Mouse (Mus musculus) lung, postnatal 25 days (tissue): ENCODE data around the gene Ifngr1.

Source experiments
- DNase-seq: peaks from one replicate; pipeline ENCODE4 v3.0.0; 2022; ENCODE audit warnings: low spot score

Gene Ifngr1

DNA sequence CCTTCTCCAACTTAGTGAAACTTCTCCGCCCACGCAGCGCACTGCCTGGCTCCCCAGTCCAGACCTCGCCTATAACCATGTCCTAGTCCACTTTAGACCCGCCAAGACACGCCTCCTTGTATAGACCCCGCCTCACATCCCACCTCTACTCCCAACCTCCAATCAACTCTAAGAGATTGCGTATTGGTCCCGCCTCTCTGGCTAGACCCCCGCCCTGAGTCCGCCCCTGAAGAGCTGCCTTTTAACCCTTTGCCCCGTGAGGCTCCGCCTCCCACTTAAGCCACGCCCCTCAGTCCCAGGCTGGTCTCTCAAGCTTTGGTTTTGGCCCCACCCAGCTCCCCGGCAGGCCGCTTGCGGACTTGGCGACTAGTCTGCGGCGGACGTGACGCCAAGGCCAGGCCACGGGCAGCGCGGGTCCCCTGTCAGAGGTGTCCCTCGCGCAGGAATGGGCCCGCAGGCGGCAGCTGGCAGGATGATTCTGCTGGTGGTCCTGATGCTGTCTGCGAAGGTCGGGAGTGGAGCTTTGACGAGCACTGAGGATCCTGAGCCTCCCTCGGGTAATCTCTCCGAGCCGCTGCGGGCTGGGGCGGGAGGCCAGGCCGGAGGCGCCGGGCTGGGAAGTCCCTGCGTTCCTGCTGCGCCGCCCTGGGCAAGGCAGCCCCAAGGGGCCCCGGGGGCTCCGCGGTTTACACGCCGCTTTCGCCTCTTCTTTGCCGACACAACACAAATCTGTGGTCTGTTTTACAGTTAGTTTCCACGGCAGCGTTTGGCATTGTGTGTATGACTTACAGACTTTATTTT is at the start of gene Ifngr1:
Gene Ifngr1, plus strand, starts transcription at position 309 of the 801 bp plus-strand sequence.
- DNase-seq, result peak; percentile 100

DNA sequence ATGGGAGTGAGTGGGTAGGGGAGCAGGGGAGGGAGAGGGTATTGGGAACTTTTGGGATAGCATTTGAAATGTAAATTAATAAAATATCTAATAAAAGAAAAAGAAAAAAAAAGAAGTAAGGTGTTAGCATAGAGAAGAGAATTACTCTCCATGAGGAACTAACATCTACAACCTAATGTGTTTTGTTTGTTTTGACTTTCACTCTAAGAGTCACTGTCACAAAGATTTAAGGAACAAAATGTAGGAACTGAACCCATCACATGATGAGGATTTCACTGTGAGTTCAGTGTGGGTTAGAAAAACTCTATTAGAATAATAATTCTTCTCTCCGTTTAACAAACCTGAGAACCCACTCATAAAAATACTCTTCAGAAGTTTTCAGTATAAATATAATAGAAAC is 44.9 kb upstream of the Ifngr1 start:
- DNase-seq, result no peak

- DNase-seq, result no peak
Measured at GRCm38 (mm10) chr10:19548016-19548415, 43.7 kb upstream of the Ifngr1 start.

GRCm38 (mm10) chr10:19548491-19548890 is 43.3 kb upstream of the Ifngr1 start:
- no peak for DNase-seq

- DNase-seq, result no peak
Measured at GRCm38 (mm10) chr10:19551585-19551984, 40.2 kb upstream of the Ifngr1 start.

GRCm38 (mm10) chr10:19553857-19554256 is 37.9 kb upstream of the Ifngr1 start:
- no peak for DNase-seq

- no peak for DNase-seq
Measured at GRCm38 (mm10) chr10:19557696-19558095, 34.1 kb upstream of the Ifngr1 start.

GRCm38 (mm10) chr10:19559565-19560165 is 32.1 kb upstream of the Ifngr1 start:
- DNase-seq, result no peak

DNA sequence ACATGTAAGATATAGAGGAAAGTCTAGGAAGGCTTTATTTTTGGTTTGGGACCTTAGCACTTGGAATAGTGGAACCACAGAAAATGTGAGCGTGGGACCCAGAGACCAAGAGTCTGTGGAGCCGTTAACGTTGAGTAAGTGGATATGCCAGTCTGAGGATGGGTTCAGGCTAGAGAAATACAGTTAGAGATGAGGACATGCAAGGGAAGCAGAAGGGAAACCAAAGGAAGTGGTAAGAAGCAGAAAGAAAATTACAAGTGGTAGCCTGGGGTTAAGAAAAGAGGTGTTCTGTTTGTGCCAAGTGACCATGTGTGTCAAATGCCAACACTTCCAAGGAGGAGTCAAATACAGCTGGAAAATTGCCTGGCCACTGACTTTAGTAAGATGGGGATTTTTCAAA is 29.2 kb upstream of the Ifngr1 start:
- no peak for DNase-seq

- peak; percentile 66 for DNase-seq
Measured at GRCm38 (mm10) chr10:19563443-19563861, 28.3 kb upstream of the Ifngr1 start.

GRCm38 (mm10) chr10:19567481-19567880 is 24.3 kb upstream of the Ifngr1 start:
- no peak for DNase-seq

GRCm38 (mm10) chr10:19570288-19570687 is 21.5 kb upstream of the Ifngr1 start:
- no peak for DNase-seq

GRCm38 (mm10) chr10:19570716-19571115 is 21.0 kb upstream of the Ifngr1 start:
- DNase-seq, result no peak

DNA sequence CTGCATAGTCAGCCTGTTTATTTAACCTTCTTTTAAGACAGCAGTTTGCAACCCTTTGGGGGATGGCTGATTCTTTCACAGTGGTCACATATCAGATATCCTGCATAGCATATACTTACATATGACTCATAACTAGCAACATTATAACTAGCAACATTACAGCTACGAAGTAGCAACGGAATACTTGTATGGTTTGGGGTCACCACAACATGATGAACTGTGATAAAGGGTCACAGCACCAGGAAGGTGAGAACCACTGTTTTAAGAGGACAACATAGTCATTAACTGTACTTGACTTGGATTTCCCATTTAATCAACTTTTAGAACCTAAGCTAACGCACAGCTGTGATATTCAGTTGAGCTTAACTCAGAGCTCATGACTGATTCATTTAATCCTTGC is 14.2 kb upstream of the Ifngr1 start:
- no peak for DNase-seq

GRCm38 (mm10) chr10:19578001-19578400 is 13.7 kb upstream of the Ifngr1 start:
- no peak for DNase-seq

DNA sequence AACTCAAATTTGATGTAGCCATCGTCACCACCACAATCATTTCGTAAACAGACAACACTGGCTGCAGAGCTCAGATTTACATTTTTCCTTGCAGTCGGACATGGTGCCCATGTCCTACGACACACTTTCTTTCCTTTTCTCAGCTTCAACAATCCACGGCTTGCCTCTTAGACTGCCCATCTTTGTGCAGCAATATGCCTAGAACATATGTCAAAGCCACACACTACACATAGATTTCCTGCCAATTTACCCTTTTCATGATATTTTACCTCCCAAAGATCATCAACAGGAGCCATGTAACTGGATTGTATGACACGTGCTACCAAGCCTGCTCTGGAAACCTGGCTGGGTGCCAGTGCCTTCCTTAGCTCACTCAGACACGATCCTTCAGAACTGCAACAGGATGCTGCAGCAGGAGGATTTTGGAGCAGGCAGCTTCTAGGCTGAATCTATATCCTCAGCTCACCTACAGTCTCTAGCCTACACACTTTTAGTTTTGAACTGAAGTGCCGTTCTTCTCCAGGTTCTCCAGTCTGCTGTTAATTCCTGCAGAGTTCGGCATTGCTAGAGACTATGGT is 13.3 kb upstream of the Ifngr1 start:
- DNase-seq, result no peak

- DNase-seq, result no peak
Measured at GRCm38 (mm10) chr10:19580660-19581059, 11.1 kb upstream of the Ifngr1 start.

DNA sequence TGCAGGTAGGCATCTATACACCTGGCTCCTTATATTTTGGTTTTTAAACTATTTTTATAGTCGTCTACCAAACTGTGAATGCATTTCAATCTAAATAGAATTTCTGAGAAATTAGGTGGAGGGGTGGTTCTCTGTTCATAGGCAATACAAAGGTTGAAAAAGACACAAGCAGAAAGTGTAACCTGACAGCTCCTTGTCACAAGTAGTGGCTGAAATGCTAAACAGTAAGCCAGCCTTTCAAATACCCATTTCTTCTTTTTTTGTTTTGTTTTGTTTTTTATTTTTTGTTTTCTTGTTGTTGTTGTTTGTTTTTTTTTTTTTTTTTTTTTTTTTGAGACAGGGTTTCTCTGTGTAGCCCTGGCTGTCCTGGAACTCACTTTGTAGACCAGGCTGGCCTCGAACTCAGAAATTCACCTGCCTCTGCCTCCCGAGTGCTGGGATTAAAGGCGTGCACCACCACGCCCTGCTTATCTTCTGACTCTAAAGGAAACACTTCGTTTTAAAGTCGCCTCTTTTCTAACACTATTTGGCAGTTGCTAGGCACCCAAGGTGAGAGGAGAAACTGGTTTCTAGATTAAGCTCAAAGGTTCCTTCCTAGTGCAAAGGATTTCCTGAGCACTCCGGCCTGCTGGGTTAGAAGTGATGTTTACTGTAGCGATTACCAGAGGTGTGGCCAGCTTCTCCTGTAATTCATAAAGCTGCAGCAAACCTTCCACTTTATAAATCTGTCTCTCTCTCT is 9.7 kb upstream of the Ifngr1 start:
- peak; percentile 60 for DNase-seq

DNA sequence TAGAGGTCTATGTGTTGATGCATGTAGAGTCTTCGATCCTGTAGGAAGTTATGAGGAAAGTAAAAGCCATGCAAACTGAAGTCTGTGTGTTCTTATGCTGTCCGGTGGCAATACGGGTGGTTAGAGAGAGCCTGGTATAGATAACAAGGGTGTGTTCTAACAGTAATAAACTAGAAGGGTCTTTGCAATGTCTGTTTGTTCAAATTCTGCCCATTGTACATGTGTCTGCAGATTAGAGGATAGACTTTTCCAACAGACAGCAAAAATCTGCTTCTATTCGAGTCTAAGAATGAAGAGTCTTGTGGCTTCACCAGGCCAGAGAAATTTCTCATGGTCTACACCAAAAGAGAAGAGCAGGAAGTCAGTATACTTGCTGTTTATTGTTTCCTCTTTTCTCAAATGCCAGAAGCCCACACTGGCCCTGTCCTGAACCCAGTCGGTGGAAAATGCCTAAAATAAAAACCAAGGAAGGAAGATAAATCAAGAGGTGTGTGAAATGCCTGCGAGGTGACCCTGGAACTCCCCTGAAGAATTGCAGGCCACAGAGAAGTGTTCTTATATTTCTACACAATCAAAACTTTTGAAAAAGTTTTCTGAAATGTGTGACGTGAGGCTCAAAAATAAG is 8.8 kb upstream of the Ifngr1 start:
- no peak for DNase-seq

GRCm38 (mm10) chr10:19584064-19584463 is 7.7 kb upstream of the Ifngr1 start:
- peak; percentile 61 for DNase-seq

DNA sequence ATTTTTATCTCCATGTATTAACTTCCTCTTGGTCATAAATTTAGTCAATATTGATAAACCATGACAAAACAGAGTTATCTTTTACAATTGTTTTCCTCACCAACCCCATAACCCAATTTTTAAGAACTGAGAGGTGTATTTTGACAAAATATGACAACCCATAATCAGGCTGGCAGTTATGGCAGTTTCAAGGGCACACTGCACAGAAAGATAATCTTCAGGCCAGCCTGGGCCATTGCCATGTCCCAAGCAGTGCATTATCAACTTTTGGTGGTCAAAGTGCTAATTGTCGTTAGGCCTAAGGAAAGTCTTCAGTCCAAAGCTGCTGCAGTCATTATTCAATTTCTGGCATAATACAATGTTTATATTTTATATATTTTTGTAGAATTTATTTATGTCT is 6.9 kb upstream of the Ifngr1 start:
- DNase-seq, result no peak

- DNase-seq, result no peak
Measured at GRCm38 (mm10) chr10:19585860-19586259, 5.9 kb upstream of the Ifngr1 start.
